Mouse (Mus musculus): ENCODE measurements around the gene Hsfy2. TPM values are rescaled to one million over a fixed set of nuclear protein-coding genes. Genes with fewer than 3 reads are reported as not detected.

The Hsfy2 gene
- total and polyA plus RNA-seq, 2 experiments from 2014 or later: not detected

DNA sequence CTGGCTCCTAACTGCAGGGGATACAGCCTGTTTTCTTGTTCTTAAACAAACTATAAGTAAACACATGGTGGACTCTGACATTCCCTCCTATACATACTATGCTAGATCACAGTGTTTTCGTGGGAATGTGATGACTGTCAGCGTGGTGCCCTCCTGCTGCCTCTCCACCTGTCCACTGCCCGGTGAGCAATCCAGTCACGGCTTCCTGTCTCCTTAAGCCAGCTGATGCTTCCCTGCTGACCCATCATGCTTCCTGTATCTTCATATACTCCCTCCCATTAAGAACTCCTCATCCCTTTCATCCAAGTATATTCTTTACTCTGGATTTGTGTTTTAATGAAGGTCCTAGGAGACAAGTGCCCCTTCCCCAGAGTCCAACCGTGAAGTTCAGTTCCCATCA lies 33.3 kb upstream of the Hsfy2 start:
- no peak for ATAC-seq
- WGBS: 49% methylated on average over 5 of the region's 5 CpGs
- no peak overlapping the region for H3K9ac ChIP-seq (replicated peaks; ENCODE audit: low read length)
- DNase-seq (ENCODE audit: low spot score): no peak
- H3K27me3 ChIP-seq (ENCODE audit: insufficient read depth, low read length): no peaks in the 10 kb centered on the region
- H3K9me3 ChIP-seq (ENCODE audit: low read length): no peaks in the 10 kb centered on the region
- H3K4me1 ChIP-seq (ENCODE audit: insufficient read depth, low read length): no peaks in the 10 kb centered on the region
- no peak overlapping the region for H3K4me3 ChIP-seq (ENCODE audit: low read length)
- H3K27ac ChIP-seq: no peak overlapping the region
- no peaks in the 10 kb centered on the region for H3K36me3 ChIP-seq (ENCODE audit: insufficient read depth, low read length)
- TF ChIP-seq CTCF (IDR thresholded peaks at IDR 0.05; ENCODE audit: low read depth): no peak
- no peak overlapping the region for H3K4me2 ChIP-seq (ENCODE audit: low read depth, low read length)

DNA sequence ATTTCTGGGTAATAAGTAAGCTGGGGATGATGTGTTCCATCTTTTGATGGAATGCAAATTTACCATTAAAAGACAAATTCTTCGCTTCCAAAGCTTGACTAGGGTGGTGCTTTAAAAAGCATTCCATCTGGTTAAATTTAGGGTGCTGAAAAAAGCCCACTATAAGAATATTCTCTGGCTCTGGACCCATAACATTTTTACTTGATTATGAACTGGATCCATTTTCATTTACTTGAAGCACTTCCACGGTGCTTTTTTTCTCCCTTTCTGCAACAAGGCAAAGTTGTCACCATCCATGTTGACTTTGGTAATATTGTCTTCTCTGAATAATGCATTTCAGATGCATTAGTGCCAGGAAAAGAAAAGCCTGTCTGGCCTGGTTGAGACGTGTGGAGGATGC lies 27.4 kb upstream of the Hsfy2 start:
- Histone ChIP-seq H3K4me1 (ENCODE audit: insufficient read depth, low read length) (no peaks in the 10 kb centered on the region), H3K9ac (replicated peaks; ENCODE audit: low read length) (no peak overlapping the region), H3K4me2 (ENCODE audit: low read depth, low read length) (no peak overlapping the region), H3K27me3 (ENCODE audit: insufficient read depth, low read length) (no peaks in the 10 kb centered on the region), H3K4me3 (ENCODE audit: low read length) (no peak overlapping the region), H3K9me3 (ENCODE audit: low read length) (no peaks in the 10 kb centered on the region), H3K27ac (no peak overlapping the region), H3K36me3 (ENCODE audit: insufficient read depth, low read length) (no peaks in the 10 kb centered on the region)
- DNase-seq (ENCODE audit: low spot score) (no peak), ATAC-seq (no peak)
- WGBS: 86% methylated on average over 3 of the region's 3 CpGs
- TF ChIP-seq CTCF (IDR thresholded peaks at IDR 0.05; ENCODE audit: low read depth): no peak

- DNase-seq (ENCODE audit: low spot score) (no peak), ATAC-seq (no peak)
- Histone ChIP-seq H3K9ac (replicated peaks; ENCODE audit: low read length) (no peak overlapping the region), H3K4me1 (ENCODE audit: insufficient read depth, low read length) (no peaks in the 10 kb centered on the region), H3K27ac (no peak overlapping the region), H3K27me3 (ENCODE audit: insufficient read depth, low read length) (no peaks in the 10 kb centered on the region), H3K4me2 (ENCODE audit: low read depth, low read length) (no peak overlapping the region), H3K9me3 (ENCODE audit: low read length) (no peaks in the 10 kb centered on the region), H3K4me3 (ENCODE audit: low read length) (no peak overlapping the region), H3K36me3 (ENCODE audit: insufficient read depth, low read length) (no peaks in the 10 kb centered on the region)
- TF ChIP-seq CTCF (IDR thresholded peaks at IDR 0.05; ENCODE audit: low read depth): no peak
- WGBS: 71% methylated on average over 7 of the region's 7 CpGs
Measured at GRCm38 (mm10) chr1:56626824-56627223, 10.4 kb downstream of the Hsfy2 start.

DNA sequence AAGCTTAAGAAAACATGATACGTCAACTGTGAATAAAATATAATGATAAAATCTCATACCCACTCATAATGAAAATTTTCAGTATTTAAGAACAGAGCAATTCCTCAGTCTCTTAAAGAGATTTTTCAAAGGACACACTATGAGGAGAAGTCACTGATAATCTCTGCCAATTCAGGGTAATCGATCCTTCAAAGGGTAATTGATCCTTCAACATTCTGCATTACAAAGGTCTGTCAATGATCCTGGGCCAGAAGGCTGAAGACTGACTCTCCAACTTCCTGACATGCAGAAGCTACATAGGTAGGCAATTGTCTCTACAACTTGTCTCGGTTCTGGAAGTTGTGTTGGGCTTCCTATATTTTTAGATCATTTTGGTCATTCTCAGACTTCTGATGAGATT lies 12.9 kb downstream of the Hsfy2 start:
- Histone ChIP-seq H3K36me3 (ENCODE audit: insufficient read depth, low read length) (no peaks in the 10 kb centered on the region), H3K9ac (replicated peaks; ENCODE audit: low read length) (no peak overlapping the region), H3K9me3 (ENCODE audit: low read length) (no peaks in the 10 kb centered on the region), H3K27me3 (ENCODE audit: insufficient read depth, low read length) (no peaks in the 10 kb centered on the region), H3K4me3 (ENCODE audit: low read length) (no peak overlapping the region), H3K4me1 (ENCODE audit: insufficient read depth, low read length) (no peaks in the 10 kb centered on the region), H3K27ac (no peak overlapping the region), H3K4me2 (ENCODE audit: low read depth, low read length) (no peak overlapping the region)
- 89% methylated on average over 3 of the region's 3 CpGs for WGBS
- no peak for TF ChIP-seq CTCF (IDR thresholded peaks at IDR 0.05; ENCODE audit: low read depth)
- DNase-seq (ENCODE audit: low spot score) (no peak), ATAC-seq (no peak)

DNA sequence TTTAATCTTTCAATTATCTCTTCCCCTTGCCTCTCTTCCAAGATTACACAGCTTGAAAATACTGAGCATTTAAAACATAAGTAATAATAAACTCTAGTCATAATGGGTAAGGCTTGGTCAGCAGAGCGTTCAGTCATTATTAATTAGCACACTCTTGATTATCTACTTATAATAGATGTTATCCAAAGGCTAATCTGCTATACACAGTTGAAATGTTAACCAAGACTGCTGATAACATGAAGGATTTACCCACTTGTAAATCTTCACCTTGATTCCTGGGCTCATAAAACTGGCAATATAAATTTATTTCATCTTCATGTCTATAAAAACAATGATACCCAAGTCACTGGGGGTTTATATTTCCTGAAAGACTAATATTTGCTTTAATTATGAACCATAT lies 24.9 kb downstream of the Hsfy2 start:
- Histone ChIP-seq H3K4me2 (ENCODE audit: low read depth, low read length) (no peak overlapping the region), H3K36me3 (ENCODE audit: insufficient read depth, low read length) (no peaks in the 10 kb centered on the region), H3K9ac (replicated peaks; ENCODE audit: low read length) (no peak overlapping the region), H3K4me1 (ENCODE audit: insufficient read depth, low read length) (no peaks in the 10 kb centered on the region), H3K9me3 (ENCODE audit: low read length) (no peaks in the 10 kb centered on the region), H3K27ac (no peak overlapping the region), H3K4me3 (ENCODE audit: low read length) (no peak overlapping the region), H3K27me3 (ENCODE audit: insufficient read depth, low read length) (no peaks in the 10 kb centered on the region)
- ATAC-seq (no peak), DNase-seq (ENCODE audit: low spot score) (no peak)
- TF ChIP-seq CTCF (IDR thresholded peaks at IDR 0.05; ENCODE audit: low read depth): no peak
- 94% methylated on average over 1 of the region's 1 CpGs for WGBS

Data from hindbrain, postnatal 0 days (tissue).